Mouse (Mus musculus) bone marrow, adult 2 months (tissue): ENCODE data around the gene Dnah12.

Experiments used
- CTCF ChIP-seq: fragments of 200-500 bp; IDR thresholded peaks from 2 replicates; pipeline ENCODE4 v1.5.1; 2011; ENCODE audit warnings: low read length, control low read depth; ENCODE audit not compliant: control insufficient read depth, insufficient read depth
- POLR2A ChIP-seq: fragments of 200-500 bp; IDR thresholded peaks from 2 replicates; pipeline ENCODE4 v1.6.1; 2011; ENCODE audit warnings: low read depth, mild to moderate bottlenecking, control low read depth, low read length, borderline replicate concordance; ENCODE audit not compliant: control insufficient read depth

- TF ChIP-seq POLR2A (no peak), CTCF (no peak)
Measured at GRCm38 (mm10) chr14:26799286-26799685, 106.2 kb downstream of the Dnah12 start.
